Mouse (Mus musculus) adrenal gland, adult 8-10 months (tissue): ENCODE measurements around the gene Snap25. TPM values are rescaled to one million over a fixed set of nuclear protein-coding genes. Genes with fewer than 3 reads are reported as not detected.

Experiments used
- DNase-seq: peaks from one replicate; pipeline ENCODE4 v3.0.0; 2022
- total RNA-seq, 4 experiments: library from RNA; stranded (reverse); gene quantifications; 2 replicates each; pipeline ENCODE4 v1.2.4; 2022

The Snap25 gene
- total RNA-seq, 4 experiments from 2014 or later, result 43.7 to 80.6 (median 62.5) TPM

DNA sequence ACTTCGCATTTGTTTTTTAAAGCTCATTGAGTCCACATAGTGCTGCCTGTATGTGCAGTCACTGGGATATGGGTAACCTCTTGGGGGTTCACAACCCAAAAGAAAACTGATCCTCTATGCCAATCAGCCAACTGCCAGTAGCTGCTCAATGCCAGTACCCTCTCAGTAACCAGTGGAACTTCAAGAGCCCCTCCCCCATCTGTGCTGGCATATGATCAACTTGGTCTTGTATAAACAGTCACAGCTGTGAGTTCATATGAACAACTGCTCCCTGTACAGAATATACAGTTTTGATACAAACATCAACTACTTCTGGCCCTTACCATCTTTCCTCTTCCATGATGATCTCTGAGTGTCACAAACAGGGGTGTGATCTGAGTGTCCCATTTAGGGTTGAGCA, 98.1 kb downstream of the Snap25 start:
- no peak for DNase-seq

DNA sequence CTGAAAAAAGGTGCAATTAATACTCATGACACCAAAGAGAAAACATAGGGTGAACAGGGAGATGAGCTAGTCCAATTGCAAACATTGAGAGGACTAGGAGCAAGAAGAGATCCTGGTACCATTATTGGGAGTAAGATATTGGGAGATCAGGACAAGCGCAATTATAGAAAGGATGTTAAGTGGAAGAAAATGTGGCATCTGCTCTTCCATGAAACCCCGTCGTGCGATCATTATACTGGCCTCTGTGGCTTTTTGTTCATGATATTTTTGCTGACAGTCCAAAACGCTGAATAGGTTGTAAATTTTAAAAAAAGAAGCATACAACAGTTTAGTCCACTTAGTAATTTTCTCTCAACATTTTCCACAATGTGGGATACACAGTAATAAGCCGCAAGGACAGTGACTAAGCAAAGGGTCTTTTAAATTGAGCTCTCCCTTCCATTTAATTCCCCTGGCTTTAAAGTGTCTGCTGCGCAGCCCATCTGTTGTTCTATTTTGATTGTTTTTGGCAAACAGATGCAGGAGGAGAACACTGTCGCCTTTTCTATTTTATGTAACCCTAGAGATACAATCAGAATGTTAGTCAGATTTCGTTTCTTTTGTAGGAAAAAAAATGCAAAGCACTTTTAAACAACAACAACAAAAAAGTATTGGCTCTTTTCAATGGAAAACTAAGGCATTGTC, 103.6 kb downstream of the Snap25 start:
- no peak for DNase-seq

DNA sequence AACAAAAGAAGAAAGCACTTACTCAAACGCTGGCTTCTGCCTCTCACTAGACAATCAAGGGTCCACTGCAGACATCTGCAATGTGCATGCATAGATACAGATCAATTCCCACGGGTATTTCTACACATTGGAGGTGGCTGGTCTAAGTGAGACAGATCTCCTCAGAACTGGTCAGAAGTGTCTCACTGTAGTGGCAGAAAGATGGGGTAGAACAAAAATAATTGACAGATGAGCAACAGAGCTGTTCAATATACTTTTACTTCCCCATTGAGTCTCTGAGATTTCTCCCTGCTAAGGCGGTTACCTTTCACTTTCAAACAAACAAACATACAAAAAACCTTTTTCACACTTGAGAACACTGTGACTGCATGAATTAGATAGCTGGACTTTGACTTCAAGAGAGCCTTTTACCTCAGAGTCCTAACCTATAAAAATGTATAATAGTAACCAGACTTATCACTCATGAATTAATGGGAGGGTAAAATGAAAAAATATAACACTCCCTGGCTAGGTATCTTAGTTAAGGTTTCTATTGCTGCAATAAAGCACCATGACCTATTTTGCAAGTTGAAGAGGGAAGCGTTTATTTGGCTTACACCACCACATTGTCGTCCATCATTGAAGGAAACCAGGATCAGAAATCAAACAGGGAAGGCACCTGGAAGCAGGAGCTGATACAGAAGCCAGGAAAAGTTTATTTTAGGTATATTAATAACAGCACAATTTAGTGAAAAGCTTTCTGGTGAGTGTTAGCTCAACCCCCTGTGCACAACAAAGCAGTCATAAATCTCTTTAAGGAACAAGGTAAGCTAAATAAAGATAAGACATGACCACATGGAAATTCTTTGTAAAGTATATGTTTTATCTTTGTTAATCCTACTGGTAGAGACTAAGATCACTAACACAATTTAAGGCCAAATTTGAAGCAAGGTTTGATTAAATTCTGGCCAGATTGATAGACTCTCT, 110.8 kb downstream of the Snap25 start:
- no peak for DNase-seq

DNA sequence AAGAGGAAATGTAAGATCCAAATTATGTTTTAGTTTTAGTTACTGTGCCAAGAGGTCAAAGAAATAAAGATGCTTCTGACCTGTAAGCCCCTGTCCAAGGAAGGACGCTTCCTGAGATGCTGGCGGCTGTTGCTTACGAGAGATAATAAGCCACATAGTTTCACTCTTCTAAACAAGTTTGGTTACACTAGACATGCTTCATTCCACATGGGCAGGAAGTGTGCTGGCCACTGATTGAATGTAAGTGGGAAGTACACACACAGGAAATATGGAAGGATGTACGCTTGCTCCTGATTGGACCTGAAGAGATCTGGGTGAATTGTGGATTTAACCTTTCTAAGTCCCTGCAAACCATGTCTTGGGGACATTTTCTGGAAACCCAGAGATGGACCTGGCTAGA, 114.4 kb downstream of the Snap25 start:
- DNase-seq, result no peak

Other genes starting within 250 kb of the Snap25 start
- gene Ankef1, start 211.5 kb upstream of the Snap25 start, total RNA-seq, result 10 to 100 TPM in 1 of 4 experiments, 1 to 10 TPM in 3; 5.5 to 17.3 (median 8.4) TPM
- 10 to 100 TPM in 2 of 4 experiments, 1 to 10 TPM in 1, not detected in 1; 6.7 to 19.6 (median 15.6) TPM for gene AL731706.2, start 172.2 kb downstream of the Snap25 start, total RNA-seq
- gene Slx4ip, start 177.8 kb downstream of the Snap25 start, total RNA-seq, result 1 to 10 TPM; 6.5 to 8.8 (median 7.3) TPM
- gene AL731706.1, start 177.9 kb downstream of the Snap25 start, total RNA-seq, result 10 to 100 TPM in 3 of 4 experiments, 1 to 10 TPM in 1; 7.0 to 16.9 (median 16.2) TPM
- 10 to 100 TPM; 12.5 to 27.4 (median 22.2) TPM for gene Mkks, start 177.9 kb downstream of the Snap25 start, total RNA-seq